Mouse (Mus musculus): ENCODE measurements at regions not wholly inside any gene's neighbourhood (a gene's known extent, or its start where the extent isn't known, plus 50 kb on each side); places are given as distances from the start of the nearest gene placed in this dataset.
"Not testable (repeated sequence)": the region's sequence is repeated elsewhere in the genome, so short reads cannot be mapped to it uniquely, and the experiment has no call there.

DNA sequence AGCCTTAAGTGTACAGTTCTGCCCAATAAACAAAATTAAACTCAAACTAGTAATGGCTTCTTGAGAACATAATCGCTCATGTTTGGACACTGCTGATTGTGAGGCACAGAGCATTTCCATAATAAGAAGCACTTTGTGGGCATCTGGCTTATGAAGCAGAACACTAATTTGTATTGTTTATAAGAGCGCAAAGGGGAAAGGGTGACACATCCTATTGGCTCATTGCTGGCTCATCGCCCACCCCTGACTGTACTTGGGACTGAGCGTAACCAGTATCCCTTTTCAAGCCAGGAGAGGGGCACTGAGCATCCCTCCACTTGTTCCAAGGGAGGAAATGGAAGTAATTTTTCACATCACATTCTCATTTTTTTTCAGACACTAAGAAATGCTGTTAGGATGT is 288.0 kb downstream of the Sfmbt2 start:
- 76% methylated on average over 4 of the region's 4 CpGs for WGBS
- H3K4me1 ChIP-seq (ENCODE audit: control insufficient read depth, insufficient read depth, low read length), result no peaks in the 10 kb centered on the region
- no peak for TF ChIP-seq POLR2A (IDR thresholded peaks at IDR 0.05; ENCODE audit: borderline replicate concordance, control insufficient read depth, low read depth, low read length)
- TF ChIP-seq CTCF (IDR thresholded peaks at IDR 0.05; ENCODE audit: control insufficient read depth, insufficient read depth, low read length), result no peak
- H3K27ac ChIP-seq (ENCODE audit: control insufficient read depth, insufficient read depth, low read depth, low read length, poor library complexity), result no peak overlapping the region
- H3K4me3 ChIP-seq (replicated peaks; ENCODE audit: control insufficient read depth, low read depth, low read length), result no peak overlapping the region

DNA sequence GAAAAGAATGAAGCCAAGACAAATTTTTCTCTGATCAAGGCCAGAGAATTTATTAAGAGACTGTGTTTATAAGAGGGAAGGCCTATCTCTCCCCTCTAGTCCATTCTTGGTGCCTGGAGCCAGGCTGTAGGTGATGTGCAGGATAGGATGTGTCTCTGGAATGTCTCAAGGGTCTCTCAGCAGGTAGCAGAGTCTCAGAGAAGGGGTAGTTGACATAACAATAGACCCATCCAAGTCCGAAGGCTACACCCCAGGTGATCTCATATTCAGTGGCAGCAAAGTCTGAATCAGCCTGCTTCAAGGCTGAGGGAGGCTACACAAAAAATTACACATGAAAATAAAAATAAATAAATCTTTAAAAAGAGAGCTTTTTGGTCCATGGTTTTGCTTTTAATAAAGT is 297.6 kb downstream of the Sfmbt2 start:
- H3K4me1 ChIP-seq (ENCODE audit: control insufficient read depth, insufficient read depth, low read length); H3K4me3 ChIP-seq (replicated peaks; ENCODE audit: control insufficient read depth, low read depth, low read length); H3K27ac ChIP-seq (ENCODE audit: control insufficient read depth, insufficient read depth, low read depth, low read length, poor library complexity): not testable (repeated sequence)
- WGBS, result 61% methylated on average over 1 of the region's 1 CpGs

DNA sequence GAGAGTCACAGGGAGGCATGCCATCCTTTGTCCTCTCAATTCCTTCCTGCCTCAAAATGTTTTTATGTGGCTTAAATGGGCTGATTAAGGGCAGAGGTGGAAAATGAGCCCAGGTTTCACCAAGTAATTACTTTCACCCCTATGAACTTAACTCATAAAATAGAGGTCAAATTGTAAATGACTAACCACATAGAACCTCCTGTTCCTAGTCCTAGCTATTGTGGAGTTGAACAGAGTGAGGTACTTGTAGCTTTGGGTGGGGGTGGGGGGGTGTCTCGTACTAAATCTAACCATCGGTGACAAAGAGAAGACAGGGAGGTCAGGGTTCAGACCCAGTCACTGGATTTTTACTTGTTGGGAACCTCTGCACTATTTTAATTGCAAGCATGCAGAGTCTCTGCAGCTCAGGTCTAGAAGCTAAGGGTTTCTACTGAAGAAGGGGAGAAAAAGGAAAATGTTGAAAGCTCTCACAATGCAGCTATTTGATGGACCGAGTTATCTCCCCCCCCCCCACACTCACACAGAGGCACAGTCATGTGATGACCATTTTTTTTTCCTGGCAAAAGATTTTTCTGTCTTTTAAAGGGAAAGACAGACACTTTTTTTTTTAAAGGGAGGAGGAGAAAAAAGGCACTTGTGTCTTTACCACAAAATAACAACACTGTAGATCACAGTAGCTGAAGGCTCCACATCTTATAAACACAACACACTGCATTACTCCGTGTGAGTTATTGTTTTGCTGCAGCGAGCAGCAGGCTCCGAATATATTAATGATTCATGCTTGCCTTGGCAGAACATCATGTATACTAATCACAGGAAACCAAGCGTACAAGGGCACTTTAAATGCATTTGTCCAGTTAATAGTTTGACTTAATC is 300.4 kb downstream of the Sfmbt2 start:
- Histone ChIP-seq H3K4me1 (ENCODE audit: control insufficient read depth, insufficient read depth, low read length) (no peaks in the 10 kb centered on the region), H3K4me3 (replicated peaks; ENCODE audit: control insufficient read depth, low read depth, low read length) (no peak overlapping the region), H3K27ac (ENCODE audit: control insufficient read depth, insufficient read depth, low read depth, low read length, poor library complexity) (no peak overlapping the region)
- WGBS, result 71% methylated on average over 7 of the region's 7 CpGs
- no peak for TF ChIP-seq CTCF (IDR thresholded peaks at IDR 0.05; ENCODE audit: control insufficient read depth, insufficient read depth, low read length)
- TF ChIP-seq POLR2A (IDR thresholded peaks at IDR 0.05; ENCODE audit: borderline replicate concordance, control insufficient read depth, low read depth, low read length), result no peak

DNA sequence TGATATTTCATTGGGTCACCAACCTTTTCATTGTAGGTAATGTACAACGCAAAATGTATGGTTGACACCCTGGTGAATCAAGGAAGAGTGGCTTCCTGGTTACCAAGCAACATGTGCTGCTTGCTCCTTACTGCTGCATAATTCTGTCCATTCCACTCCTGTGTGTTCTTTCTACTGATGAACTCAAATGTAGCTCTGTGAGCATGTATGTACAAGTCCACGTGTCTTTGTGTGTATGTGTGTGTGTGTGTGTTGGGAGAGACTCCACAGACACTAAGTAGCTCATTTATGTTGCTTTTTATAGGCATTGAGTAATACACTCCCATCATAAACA is 301.0 kb downstream of the Sfmbt2 start:
- Histone ChIP-seq H3K4me3 (replicated peaks; ENCODE audit: control insufficient read depth, low read depth, low read length) (no peak overlapping the region), H3K27ac (ENCODE audit: control insufficient read depth, insufficient read depth, low read depth, low read length, poor library complexity) (no peak overlapping the region), H3K4me1 (ENCODE audit: control insufficient read depth, insufficient read depth, low read length) (no peaks in the 10 kb centered on the region)
- WGBS, result 78% methylated on average over 2 of the region's 2 CpGs
- TF ChIP-seq POLR2A (IDR thresholded peaks at IDR 0.05; ENCODE audit: borderline replicate concordance, control insufficient read depth, low read depth, low read length) (no peak), CTCF (IDR thresholded peaks at IDR 0.05; ENCODE audit: control insufficient read depth, insufficient read depth, low read length) (no peak)

- 17% methylated on average over 4 of the region's 4 CpGs for WGBS
- Histone ChIP-seq H3K4me3 (replicated peaks; ENCODE audit: control insufficient read depth, low read depth, low read length) (no peak overlapping the region), H3K4me1 (ENCODE audit: control insufficient read depth, insufficient read depth, low read length) (no peaks in the 10 kb centered on the region), H3K27ac (ENCODE audit: control insufficient read depth, insufficient read depth, low read depth, low read length, poor library complexity) (no peak overlapping the region)
- TF ChIP-seq CTCF (IDR thresholded peaks at IDR 0.05; ENCODE audit: control insufficient read depth, insufficient read depth, low read length) (no peak), POLR2A (IDR thresholded peaks at IDR 0.05; ENCODE audit: borderline replicate concordance, control insufficient read depth, low read depth, low read length) (no peak)
Observed at GRCm38 (mm10) chr2:10672196-10672595, 301.9 kb downstream of the Sfmbt2 start.

DNA sequence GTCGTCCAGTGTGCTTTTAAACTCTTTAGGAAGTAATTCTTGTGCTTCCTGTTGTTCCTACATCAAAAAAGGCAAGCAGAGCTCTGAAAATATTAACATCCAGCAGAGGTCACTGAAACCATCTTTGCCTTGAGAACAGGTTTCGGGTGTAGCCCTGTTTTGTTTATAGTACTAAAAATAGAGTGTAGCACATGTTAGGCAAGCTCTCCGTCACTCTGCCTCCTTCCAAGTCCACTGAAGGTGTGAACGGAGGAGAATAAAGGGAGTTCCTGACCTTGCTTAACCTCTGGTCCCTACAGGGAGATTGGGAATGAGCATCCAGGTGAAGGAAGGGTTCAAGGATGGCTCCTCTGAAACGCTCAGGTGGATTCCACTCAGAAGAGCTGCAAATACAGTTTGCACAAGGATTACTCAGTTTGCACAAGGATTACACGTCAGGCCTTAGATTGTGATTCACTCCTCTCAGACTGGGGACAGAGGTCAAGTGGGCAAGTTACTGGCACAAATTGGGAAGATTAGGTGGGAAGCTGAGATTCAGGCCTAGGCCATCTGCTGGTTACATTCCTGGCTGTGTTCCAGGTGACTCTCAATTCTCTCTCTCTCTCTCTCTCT is 304.5 kb downstream of the Sfmbt2 start:
- H3K4me3 ChIP-seq (replicated peaks; ENCODE audit: control insufficient read depth, low read depth, low read length), result no peak overlapping the region
- no peaks in the 10 kb centered on the region for H3K4me1 ChIP-seq (ENCODE audit: control insufficient read depth, insufficient read depth, low read length)
- TF ChIP-seq CTCF (IDR thresholded peaks at IDR 0.05; ENCODE audit: control insufficient read depth, insufficient read depth, low read length) (no peak), POLR2A (IDR thresholded peaks at IDR 0.05; ENCODE audit: borderline replicate concordance, control insufficient read depth, low read depth, low read length) (no peak)
- WGBS, result 45% methylated on average over 6 of the region's 6 CpGs
- H3K27ac ChIP-seq (ENCODE audit: control insufficient read depth, insufficient read depth, low read depth, low read length, poor library complexity), result no peak overlapping the region

GRCm38 (mm10) chr2:10701459-10701858 is 331.1 kb downstream of the Sfmbt2 start:
- Histone ChIP-seq H3K27ac (ENCODE audit: control insufficient read depth, insufficient read depth, low read depth, low read length, poor library complexity) (no peak overlapping the region), H3K4me3 (replicated peaks; ENCODE audit: control insufficient read depth, low read depth, low read length) (no peak overlapping the region), H3K4me1 (ENCODE audit: control insufficient read depth, insufficient read depth, low read length) (no peaks in the 10 kb centered on the region)
- TF ChIP-seq POLR2A (IDR thresholded peaks at IDR 0.05; ENCODE audit: borderline replicate concordance, control insufficient read depth, low read depth, low read length) (no peak), CTCF (IDR thresholded peaks at IDR 0.05; ENCODE audit: control insufficient read depth, insufficient read depth, low read length) (no peak)
- WGBS, result 56% methylated on average over 10 of the region's 10 CpGs

DNA sequence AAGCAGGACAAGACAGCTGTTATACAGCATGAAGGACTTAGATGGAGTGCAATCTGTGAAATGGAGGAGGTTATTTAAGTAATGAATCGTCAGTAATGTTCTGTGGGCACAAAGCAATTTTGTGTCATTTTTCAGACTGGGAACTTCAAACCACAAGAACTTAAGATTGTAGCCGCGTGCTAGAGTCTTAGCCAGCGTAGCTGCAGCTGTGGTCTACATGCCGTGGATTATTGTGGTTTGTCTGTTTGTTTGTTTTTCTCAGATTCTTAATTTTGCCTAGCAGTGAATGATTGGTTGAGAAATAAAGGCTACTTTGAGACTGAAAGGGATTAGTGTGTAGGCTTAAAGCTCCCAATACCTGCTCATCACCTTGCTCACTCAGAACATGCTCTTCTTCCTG is 348.1 kb downstream of the Sfmbt2 start:
- WGBS, result 25% methylated on average over 5 of the region's 5 CpGs
- no peaks in the 10 kb centered on the region for H3K4me1 ChIP-seq (ENCODE audit: control insufficient read depth, insufficient read depth, low read length)
- H3K4me3 ChIP-seq (replicated peaks; ENCODE audit: control insufficient read depth, low read depth, low read length), result no peak overlapping the region
- H3K27ac ChIP-seq (ENCODE audit: control insufficient read depth, insufficient read depth, low read depth, low read length, poor library complexity), result no peak overlapping the region
- TF ChIP-seq POLR2A (IDR thresholded peaks at IDR 0.05; ENCODE audit: borderline replicate concordance, control insufficient read depth, low read depth, low read length) (no peak), CTCF (IDR thresholded peaks at IDR 0.05; ENCODE audit: control insufficient read depth, insufficient read depth, low read length) (no peak)

DNA sequence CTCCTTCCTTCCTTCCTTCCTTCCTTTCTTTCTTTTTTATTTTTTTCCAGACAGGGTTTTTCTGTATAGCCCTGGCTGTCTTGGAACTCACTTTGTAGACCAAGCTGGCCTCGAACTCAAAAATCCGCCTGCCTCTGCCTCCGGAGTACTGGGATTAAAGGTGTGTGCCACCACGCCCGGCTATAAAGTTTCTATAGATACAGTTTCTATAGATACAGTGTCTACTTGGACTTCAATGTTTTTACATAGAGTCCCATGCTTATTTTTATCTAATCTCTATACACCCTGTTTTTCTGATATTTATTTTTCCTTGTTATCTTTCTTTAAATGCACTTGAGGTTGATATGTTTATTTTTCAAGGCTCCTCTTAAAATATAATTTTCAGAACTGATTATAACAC is 364.0 kb downstream of the Sfmbt2 start:
- H3K27ac ChIP-seq (ENCODE audit: control insufficient read depth, insufficient read depth, low read depth, low read length, poor library complexity), result not testable (repeated sequence)
- WGBS, result 82% methylated on average over 5 of the region's 5 CpGs

More for the DNA sequence above, 364.0 kb downstream of the Sfmbt2 start:
- not testable (repeated sequence) for H3K4me1 ChIP-seq (ENCODE audit: control insufficient read depth, insufficient read depth, low read length); H3K4me3 ChIP-seq (replicated peaks; ENCODE audit: control insufficient read depth, low read depth, low read length)

All from bone marrow, adult 2 months (tissue).